Mouse (Mus musculus): ENCODE data around the gene Zfp110. TPM values are rescaled to one million over a fixed set of nuclear protein-coding genes. Genes with fewer than 3 reads are reported as not detected.

Gene Zfp110
- total RNA-seq (2023; ENCODE audit: inconsistent age), result 98.9 to 124 TPM (median 114 TPM) in 4 replicates

DNA sequence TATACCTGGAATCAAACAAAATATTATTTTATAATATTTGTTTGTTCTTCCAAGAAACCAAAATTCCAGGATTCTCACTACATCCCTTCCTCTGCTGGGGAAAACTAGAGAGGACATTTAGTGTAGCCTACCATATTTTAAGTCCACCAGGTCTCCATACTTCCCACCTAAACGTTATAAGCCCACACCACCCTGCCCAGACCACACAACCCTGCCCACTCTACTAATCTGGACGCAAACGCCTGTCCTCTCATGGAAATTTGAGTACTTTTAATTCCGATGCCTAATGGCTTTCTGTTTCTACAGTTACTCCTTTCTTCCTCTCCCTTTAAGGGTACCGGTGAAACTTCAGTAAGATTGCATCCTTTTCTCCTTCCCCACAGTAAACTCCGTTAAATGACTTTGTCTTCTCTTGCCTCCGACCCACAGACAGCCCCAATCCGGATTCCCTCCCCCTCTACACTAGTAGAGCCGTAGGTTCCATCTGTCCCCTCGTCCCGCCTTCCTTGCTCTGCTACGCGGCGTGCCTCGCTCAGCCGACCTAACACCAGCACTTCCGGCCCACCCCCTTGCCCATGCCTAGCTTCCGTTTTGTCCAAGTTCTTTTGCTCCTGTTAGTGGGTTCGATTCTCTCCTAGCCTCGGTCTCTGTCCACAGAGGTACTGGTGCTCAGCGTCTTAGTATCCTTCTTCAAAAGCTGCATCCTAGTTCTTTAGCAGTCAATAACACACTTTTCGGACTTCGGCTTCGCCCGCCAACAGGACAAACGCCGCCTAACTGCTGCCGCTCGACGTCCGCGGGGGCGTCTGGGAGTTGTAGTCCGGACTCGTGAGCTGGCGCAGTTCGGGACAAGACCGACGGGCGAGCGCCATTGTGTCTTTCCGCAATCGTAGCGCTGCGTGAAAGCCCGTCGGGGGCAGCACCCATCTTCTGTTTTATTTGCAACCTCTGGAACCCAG, at the start of gene Zfp110:
Zfp110 (plus strand) TSS at position 600 of the 959 bp plus-strand sequence.

DNA sequence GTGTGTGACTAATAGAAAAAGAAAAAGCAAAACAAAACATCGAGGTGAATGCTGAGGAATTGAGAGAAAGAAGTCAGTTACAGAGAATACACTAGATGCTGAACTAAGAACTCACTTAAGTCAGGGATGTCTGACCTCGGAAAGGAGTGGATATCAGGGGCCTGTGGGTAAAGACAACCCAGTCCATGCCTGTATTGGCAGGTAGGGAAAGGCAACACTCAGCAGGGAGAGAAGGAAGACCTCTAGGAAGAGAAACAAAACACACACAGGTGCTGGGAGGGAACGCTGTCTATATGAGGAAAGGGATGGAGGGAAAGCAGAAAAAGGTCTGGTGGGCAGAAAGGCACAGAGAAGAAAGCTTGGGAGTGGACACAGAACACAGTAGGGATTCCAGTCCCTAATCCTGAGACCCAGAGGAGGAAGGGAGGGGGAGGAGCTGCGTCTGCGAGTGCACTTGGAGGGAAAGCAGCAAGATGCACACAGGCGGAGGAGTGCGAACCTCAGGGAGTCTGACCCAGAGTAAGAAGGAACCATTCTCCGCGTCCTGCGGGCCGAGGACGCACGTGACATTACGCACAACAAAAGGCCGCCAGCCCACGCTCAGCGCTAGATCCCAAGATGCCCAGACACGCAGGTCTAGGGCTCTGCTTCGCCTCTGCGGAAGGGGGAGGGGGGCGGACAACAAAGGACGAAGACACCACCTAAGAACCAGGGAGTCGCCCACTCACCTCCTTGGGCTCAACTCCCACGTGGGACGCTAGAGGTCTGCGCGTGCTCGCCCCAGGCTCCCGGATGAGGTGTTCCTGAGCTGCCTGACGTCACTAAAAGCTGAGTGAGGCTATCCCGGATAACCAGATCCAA, 31.5 kb upstream of the Zfp110 start, which contains the start of gene Zscan18:
Zscan18 (minus strand) TSS at position 770 of the 861 bp plus-strand sequence.

GRCm38 (mm10) chr7:12818521-12819295, 15.9 kb upstream of the Zfp110 start, which contains the start of gene Zfp329:
Zfp329 (minus strand) TSS chr7:12818858.

DNA sequence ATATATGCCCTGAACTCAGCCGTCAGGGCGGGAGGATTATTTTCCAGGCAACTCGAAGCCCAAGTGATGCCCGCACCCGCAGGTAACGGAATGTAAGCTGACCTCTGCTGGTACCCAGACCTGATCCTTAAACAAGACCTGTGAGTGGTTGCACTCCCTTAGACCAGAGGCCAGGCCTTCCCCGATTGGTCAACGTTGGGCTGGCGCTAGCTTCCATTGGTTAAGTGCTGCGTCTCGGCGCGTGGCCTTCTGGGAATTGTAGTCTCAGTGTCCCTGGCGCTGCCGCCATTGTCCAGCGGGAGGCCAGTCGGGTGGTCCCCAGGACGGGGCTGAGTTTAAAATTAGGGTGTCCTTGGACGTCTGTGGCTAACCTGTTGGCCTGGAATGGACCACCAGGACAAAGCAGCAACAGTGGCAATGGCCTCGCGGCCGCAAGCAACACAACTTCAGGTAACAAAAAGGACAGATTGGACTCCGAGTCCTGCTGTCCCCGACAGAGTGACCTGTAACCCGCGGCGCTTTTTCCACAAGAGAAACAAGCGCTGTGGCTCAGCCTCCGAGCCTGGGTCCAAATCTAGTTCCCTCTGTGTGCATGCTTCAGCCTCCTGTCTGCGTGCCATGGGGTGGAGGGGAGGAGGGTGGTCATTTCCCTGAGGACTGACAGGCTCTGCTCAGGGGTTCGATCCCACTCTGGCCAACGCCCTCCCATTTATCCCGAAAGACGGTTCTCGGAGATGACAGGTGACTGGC, 46.5 kb downstream of the Zfp110 start, which contains the start of gene Zfp128:
Zfp128 (plus strand) TSS at position 267 of the 750 bp plus-strand sequence.

GRCm38 (mm10) chr7:12897655-12898410, 63.3 kb downstream of the Zfp110 start, which contains the start of gene Zscan22:
Zscan22 (plus strand) TSS chr7:12897815.

Other genes starting within 250 kb of the Zfp110 start
- gene Vmn2r53, start 226.0 kb upstream of the Zfp110 start, total RNA-seq (2023; ENCODE audit: inconsistent age), result 0.03 to 0.12 TPM (median 0.06 TPM) in 3 of 4 replicates, not detected in the other
- not detected in 4 replicates for gene Vmn2r54, start 194.4 kb upstream of the Zfp110 start, total RNA-seq (2023; ENCODE audit: inconsistent age)
- gene Vmn2r55, start 149.8 kb upstream of the Zfp110 start, total RNA-seq (2023; ENCODE audit: inconsistent age), result not detected in 4 replicates
- gene Vmn2r56, start 99.8 kb upstream of the Zfp110 start, total RNA-seq (2023; ENCODE audit: inconsistent age), result not detected in 4 replicates
- gene Zscan18, start 31.1 kb upstream of the Zfp110 start, total RNA-seq (2023; ENCODE audit: inconsistent age), result 28.7 to 36.2 TPM (median 31.8 TPM) in 4 replicates
- 8.4 to 10.4 TPM (median 9.0 TPM) in 4 replicates for gene Zfp329, start 15.9 kb upstream of the Zfp110 start, total RNA-seq (2023; ENCODE audit: inconsistent age)
- gene Zfp128, start 46.4 kb downstream of the Zfp110 start, total RNA-seq (2023; ENCODE audit: inconsistent age), result 1.8 to 2.8 TPM (median 2.4 TPM) in 4 replicates
- 12.3 to 14.5 TPM (median 13.4 TPM) in 4 replicates for gene Zscan22, start 63.1 kb downstream of the Zfp110 start, total RNA-seq (2023; ENCODE audit: inconsistent age)
- 2,171 to 2,345 TPM (median 2,206 TPM) in 4 replicates for gene Rps5, start 87.5 kb downstream of the Zfp110 start, total RNA-seq (2023; ENCODE audit: inconsistent age)
- gene Rnf225, start 92.7 kb downstream of the Zfp110 start, total RNA-seq (2023; ENCODE audit: inconsistent age), result 0.72 to 0.93 TPM (median 0.88 TPM) in 4 replicates
- 3.4 to 4.0 TPM (median 3.8 TPM) in 4 replicates for gene Zfp324, start 131.1 kb downstream of the Zfp110 start, total RNA-seq (2023; ENCODE audit: inconsistent age)
- 8.2 to 10.2 TPM (median 9.2 TPM) in 4 replicates for gene Zfp446, start 143.1 kb downstream of the Zfp110 start, total RNA-seq (2023; ENCODE audit: inconsistent age)
- not detected in 4 replicates for gene Slc27a5, start 163.4 kb downstream of the Zfp110 start, total RNA-seq (2023; ENCODE audit: inconsistent age)
- gene Trim28, start 164.4 kb downstream of the Zfp110 start, total RNA-seq (2023; ENCODE audit: inconsistent age), result 355 to 399 TPM (median 376 TPM) in 4 replicates
- gene Zbtb45, start 175.3 kb downstream of the Zfp110 start, total RNA-seq (2023; ENCODE audit: inconsistent age), result 4.4 to 8.6 TPM (median 5.6 TPM) in 4 replicates
- gene Chmp2a, start 200.0 kb downstream of the Zfp110 start, total RNA-seq (2023; ENCODE audit: inconsistent age), result 92.4 to 120 TPM (median 103 TPM) in 4 replicates
- gene Ube2m, start 203.5 kb downstream of the Zfp110 start, total RNA-seq (2023; ENCODE audit: inconsistent age), result 83.4 to 96.0 TPM (median 89.6 TPM) in 4 replicates
- 0.51 to 0.87 TPM (median 0.72 TPM) in 4 replicates for gene Mzf1, start 220.0 kb downstream of the Zfp110 start, total RNA-seq (2023; ENCODE audit: inconsistent age)

Measured in B cell, adult (primary cell).